Mouse (Mus musculus) gastrocnemius, adult 18-20 months (tissue): Measurements from ENCODE around the gene Fchsd2. TPM values are rescaled to one million over a fixed set of nuclear protein-coding genes. Genes with fewer than 3 reads are reported as not detected.
A peak's percentile ranks its signal among the peaks of the same experiment; 100 is the strongest.

Source experiments
- DNase-seq: peaks from one replicate; pipeline ENCODE4 v3.0.0; 2021; ENCODE audit warnings: low spot score
- total RNA-seq, 2 experiments: library from RNA; stranded (reverse); gene quantifications; 2 replicates each; pipeline ENCODE4 v1.2.3; 2021

The Fchsd2 gene
- total RNA-seq, 2 experiments from 2014 or later: 5.2 to 6.3 TPM

- no peak for DNase-seq
Measured at GRCm38 (mm10) chr7:101071020-101071419, 21.6 kb upstream of the Fchsd2 start.

DNA sequence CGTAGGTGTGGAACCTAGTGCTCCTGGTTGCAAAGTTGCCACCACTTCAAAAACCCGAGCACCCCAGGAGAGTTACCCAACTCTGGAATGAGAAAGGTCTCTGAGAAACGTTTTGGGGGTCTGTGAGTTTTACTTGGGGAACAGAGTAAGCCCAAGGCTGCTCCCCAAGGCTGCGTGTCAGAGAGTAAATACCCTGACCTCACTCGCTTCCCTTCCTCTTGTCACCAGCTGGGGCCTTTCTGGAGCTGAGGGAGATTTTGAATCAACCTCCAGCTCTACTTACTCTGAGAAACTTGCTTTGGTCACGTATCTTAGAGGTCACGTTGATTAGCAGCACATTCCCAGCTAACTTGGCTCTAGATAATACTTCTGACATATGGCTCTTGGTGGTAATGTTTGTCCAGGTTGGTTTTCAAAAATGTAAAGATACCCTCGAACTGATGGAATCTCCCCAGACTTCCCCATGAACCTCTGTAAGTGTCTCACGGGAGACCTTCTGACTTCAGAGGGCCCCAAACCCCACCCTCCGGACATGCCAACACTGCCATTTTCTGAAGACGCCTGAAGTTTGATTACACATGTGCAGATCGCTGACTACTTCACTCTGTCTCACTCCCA is 20.4 kb upstream of the Fchsd2 start:
- no peak for DNase-seq

GRCm38 (mm10) chr7:101074170-101074767 is 18.4 kb upstream of the Fchsd2 start:
- DNase-seq: no peak

GRCm38 (mm10) chr7:101083562-101084166 is 9.0 kb upstream of the Fchsd2 start:
- no peak for DNase-seq

DNA sequence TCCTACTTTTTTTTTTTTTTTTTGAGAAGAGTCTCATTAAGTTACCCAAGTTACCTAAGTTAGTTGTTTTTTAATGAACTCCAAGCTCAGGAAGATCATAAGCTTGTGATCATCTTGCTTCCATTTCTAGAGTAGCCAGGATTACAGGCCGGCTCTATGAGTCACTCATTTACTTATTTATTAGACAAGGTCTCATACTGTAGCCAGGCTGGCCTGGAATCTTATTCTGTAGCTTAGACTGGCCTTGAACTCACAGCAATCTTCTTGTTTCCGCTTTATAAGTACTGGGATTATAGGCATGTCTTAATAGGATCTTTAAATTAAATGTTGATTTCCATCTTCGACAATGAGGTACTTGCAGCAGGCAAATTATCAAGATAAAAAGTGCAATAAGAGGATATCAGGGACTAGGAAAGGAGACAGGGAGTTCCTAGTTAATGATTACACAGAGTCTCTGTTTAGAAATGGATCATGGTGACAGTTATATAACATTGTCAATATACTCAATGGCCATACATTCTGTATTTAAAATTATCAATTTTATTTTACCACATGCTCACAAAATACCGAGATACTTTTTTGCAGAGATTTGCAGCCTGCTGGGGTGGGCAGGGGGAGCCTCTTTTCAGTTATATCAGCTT is 7.7 kb upstream of the Fchsd2 start:
- no peak for DNase-seq

- no peak for DNase-seq
Measured at GRCm38 (mm10) chr7:101085779-101086178, 6.9 kb upstream of the Fchsd2 start.

- DNase-seq: peak; percentile 55
Measured at GRCm38 (mm10) chr7:101088687-101089086, 4.0 kb upstream of the Fchsd2 start.

GRCm38 (mm10) chr7:101089242-101089641 is 3.4 kb upstream of the Fchsd2 start:
- no peak for DNase-seq

GRCm38 (mm10) chr7:101093231-101093630 is 568 bp downstream of the Fchsd2 start:
- no peak for DNase-seq

- no peak for DNase-seq
Measured at GRCm38 (mm10) chr7:101094746-101095145, 2.1 kb downstream of the Fchsd2 start.

DNA sequence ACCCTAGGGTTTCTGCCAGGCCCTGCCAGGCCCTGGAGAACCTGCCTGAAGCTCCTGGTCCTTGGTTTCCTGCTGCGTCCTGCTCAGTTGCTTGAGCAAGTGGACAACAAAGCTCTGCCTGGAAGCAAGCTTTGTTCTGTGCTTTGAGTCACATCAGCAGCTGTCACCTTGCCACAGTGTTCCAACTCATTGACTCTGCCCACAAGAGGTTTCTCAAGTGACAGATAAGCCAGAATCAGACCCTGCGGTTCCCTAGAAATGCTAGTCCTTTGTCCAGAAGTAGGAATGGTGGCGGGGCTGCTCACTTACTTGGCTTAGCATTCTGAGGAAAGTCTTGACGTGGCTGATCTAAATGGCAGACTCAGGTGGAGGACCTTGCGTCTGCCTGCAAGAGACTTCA is 2.9 kb downstream of the Fchsd2 start:
- no peak for DNase-seq

- DNase-seq: no peak
Measured at GRCm38 (mm10) chr7:101096576-101096975, 3.9 kb downstream of the Fchsd2 start.

DNA sequence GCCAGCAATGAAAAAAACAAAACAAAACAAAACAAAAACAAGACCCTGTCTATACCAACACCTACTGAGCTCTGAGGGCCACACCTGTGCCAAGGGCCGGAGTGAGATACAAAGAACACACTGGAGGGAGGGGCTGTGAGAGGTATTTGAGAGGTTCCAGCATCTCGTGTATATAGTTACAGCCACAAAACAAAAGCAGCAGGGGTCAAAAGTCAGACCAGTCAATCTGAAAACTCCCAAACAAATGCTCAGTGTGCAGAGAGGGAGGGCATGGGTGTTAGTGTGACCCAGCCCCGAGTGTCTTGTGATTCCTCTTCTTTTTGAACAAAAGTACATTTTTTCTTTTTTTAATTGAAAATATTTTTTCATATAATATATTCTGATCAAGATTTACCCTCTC is 4.4 kb downstream of the Fchsd2 start:
- no peak for DNase-seq

- no peak for DNase-seq
Measured at GRCm38 (mm10) chr7:101099981-101100380, 7.3 kb downstream of the Fchsd2 start.

- DNase-seq: peak; percentile 31
Measured at GRCm38 (mm10) chr7:101101156-101101691, 8.6 kb downstream of the Fchsd2 start.

DNA sequence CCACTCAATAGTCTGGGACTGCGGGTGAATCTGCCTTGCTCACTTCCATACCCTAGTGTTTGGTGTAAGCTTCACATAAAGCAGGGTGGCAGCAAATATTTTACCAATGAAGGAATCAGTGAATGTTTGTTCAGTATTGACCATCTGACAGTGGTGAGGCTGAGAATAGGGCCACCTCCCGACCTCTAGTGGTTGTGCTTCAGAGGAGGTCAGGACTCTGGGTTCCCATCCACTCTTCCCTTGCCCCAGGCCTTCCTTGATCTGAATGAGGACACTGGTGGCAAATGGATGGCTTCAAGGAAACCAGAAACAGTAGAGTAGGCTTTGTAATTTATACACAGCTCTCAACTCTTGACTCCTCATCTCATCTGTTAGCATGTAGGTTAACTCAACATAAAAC is 14.0 kb downstream of the Fchsd2 start:
- no peak for DNase-seq

DNA sequence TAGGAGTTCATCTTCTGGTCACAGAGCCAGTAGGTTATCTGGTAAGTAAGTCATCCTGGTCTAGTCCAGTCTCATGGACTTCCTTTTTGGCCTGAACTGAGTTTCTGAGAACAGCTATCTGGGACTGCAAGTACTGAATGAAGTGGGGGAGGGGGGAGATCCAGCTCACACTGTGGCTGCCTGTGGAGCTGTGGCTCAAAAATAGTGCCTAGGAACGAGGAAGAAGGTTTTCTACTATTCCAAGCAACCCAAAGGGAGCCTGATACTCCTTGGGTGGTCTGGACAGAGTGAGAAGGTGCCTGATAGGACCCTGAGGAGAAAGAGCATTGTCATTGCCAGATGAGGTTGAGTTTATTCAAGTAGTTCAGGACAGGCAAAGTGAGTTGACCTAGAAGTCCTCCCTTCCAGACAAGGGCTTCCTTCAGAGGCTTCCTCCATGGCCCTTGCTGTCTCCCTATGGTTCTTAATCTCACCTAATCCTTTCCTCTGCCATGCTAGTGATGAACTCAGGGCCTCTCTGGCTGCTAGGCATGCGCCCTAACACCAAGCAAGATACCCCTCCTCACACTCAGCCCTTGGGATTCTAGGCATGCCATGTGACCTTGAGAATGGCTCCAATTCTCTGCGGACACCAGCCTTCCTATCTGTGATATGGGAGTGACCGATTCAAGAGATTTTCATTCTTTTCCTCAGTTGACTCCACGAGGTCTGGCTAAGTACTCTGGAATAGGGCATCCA is 14.6 kb downstream of the Fchsd2 start:
- DNase-seq: no peak

- DNase-seq: peak; percentile 97
Measured at GRCm38 (mm10) chr7:101107968-101108652, 15.4 kb downstream of the Fchsd2 start.

DNA sequence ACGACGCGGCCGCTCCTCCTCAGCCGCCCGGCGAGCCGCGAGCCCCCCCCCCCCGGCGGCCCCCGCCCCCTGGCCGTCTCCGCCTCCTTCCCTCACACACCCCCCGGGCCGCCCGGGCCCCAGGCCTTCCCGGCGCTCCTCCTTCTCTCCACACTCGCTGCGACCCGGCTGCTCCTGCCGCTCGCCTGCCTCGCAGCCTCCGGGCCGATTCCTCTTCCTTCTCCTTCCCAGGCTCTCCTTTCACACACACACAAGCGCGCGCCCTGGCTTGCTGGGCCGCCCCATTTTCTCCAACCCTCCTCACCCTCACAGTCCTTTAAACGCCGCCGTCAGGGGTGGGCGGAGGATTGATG is 16.0 kb downstream of the Fchsd2 start:
- peak; percentile 73 for DNase-seq

- DNase-seq: no peak
Measured at GRCm38 (mm10) chr7:101109006-101109855, 16.6 kb downstream of the Fchsd2 start.
